Mouse (Mus musculus) left cerebral cortex, adult 11 months (tissue): ENCODE data around the gene Zfand6.

Source experiments
- DNase-seq: peaks from one replicate; pipeline ENCODE4 v3.0.0; 2022; ENCODE audit warnings: low spot score

The Zfand6 gene

DNA sequence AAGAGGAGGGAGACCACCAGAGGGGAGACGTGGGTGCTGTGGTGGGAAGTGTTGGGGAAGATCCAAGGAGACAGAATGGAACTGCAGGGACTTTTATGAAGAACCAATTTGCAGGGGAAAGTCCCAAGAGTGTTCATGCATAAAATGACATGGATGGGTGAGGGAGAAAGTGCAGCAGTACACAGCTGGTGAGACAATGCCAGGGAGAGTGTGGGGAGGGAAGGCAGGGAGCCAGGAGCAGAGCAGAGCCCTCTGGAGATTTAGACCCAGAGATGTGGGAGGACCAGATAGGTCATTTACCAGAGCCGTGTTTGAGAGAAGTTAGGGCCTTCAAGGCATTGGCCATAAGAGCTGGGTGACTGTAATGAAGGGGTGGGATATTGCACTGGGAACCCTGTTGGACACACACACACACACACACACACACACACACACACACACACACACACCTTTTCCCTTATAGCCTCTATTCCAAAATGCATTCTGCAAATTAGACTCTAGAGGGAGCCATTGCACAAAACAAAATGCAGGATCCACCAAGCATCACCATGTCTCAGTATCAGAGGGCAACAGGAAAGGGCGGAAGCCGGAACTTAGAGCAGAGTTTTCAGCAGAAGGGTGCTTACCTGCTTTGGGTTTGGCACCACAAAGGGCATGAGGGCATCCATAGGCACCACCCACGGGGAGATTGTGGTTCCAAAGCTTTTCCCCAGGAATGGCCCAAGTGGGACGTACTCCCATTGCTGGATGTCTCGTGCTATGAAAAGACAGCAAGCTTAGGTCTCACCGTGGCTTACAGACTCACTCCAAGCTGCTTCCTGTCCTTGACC is 95.5 kb downstream of the Zfand6 start:
- DNase-seq = no peak

DNA sequence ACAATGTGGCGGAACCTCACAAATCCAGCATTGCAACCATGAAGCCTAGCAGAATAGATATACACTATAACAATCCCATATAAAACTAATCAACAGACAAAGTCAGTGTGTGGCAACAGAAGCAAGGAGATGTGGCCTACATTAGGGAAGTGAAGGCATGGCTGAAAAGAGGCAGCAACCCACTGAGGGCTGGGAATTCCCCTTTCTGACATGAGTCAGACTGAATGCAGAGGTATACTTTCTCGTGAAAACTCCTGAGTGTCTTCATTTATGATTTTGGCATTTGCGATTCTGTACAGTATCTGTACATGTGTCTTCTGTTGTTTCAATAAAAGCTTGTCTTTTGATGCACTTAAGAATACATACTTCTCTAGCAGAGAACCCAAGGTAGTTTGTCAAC is 98.4 kb downstream of the Zfand6 start:
- no peak for DNase-seq

DNA sequence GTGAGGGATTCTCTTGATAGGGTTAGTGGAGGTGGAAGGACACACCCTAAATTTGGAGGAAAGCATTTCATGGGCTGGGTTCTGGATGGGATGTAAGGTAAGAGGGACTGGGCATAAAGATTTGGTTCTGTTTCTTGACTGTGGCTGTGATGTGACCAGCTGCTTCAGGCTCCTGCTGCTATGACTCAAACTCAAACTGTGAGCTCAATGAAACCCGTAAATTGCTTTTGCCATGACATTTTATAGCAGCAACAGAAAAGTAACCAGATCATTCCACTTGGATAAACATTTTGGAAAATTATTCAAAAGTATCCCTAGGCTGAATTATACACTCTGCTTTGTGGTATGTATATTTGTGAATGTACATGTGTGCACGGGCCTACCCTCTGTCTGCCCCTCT is 99.1 kb downstream of the Zfand6 start:
- DNase-seq = no peak

DNA sequence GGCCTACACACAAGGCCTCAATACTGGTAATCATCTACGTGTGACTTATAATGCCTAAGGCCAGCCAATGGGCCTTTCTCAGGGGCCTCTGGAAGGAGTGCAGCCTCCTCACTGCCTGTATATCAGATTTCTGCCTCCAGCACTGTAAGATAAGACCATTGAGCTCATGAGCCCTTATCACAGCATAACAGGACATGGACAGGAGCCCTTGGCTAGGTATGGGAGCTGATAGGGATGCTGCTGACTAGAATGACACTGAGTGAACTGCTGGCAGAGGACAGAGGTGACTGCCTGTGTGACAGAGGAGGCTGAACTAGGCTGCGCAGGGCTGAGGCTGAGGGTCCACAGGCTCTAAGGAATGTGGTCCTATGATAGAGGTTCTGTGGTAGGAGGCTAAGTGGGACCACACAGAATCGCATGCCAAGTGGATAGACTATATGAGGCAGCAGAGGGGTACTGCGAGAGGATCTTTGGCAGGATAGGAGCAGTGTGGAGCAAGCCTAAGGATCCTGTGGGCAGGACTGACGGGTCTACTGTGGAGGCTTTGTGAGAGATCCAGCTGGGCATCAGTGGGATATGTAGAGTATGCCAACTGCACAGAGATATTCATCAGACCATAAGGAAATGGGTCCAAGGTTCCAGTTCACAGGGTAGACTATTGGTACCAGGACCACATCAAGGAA is 102.5 kb downstream of the Zfand6 start:
- no peak for DNase-seq

GRCm38 (mm10) chr7:84586360-84587100 is 103.2 kb downstream of the Zfand6 start:
- no peak for DNase-seq

- no peak for DNase-seq
Measured at GRCm38 (mm10) chr7:84585086-84585485, 104.7 kb downstream of the Zfand6 start.

GRCm38 (mm10) chr7:84579769-84580168 is 110.0 kb downstream of the Zfand6 start:
- DNase-seq = no peak

DNA sequence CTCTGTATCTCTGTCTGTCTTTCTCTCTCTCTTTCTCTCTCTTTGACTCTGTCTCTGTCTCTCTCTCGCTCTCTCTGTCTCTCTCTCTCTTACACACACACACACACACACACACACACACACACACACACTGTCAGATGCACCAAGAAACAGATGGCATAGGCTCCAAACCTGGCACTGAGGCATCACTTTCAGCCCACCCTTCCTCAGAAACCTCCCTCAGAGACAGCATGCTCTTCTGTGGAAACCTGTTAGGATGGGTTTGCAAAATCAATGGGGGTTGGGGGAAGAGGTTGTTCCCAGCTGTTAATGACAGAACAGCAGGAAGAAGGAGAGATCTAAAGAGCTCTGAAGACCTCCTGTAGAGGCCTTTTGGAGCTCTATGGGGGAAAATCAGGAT is 110.9 kb downstream of the Zfand6 start:
- DNase-seq = peak; percentile 34

DNA sequence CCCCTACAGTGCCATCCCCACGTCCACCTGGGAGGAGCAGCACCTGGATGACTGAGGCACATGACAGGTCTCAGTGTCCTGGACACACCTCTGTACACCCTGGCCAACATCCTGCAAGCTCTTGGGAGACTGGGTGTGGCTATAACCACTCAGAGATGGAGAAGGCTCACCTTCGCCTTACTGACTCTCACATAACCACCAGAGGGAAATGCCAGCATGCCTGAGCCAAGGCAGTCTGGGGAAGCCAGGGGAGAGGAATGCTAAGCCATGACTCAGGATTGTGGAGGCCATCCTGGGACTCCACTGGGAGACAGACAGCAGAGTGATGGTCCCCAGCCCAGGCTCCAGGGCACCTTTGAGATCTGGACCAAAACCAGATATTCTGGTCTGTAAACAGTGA is 112.7 kb downstream of the Zfand6 start:
- DNase-seq = no peak

- DNase-seq = no peak
Measured at GRCm38 (mm10) chr7:84566200-84566599, 123.6 kb downstream of the Zfand6 start.

GRCm38 (mm10) chr7:84564236-84564635 is 125.5 kb downstream of the Zfand6 start:
- DNase-seq = no peak
